Mouse (Mus musculus): ENCODE measurements around the gene Srsf6.

DNA sequence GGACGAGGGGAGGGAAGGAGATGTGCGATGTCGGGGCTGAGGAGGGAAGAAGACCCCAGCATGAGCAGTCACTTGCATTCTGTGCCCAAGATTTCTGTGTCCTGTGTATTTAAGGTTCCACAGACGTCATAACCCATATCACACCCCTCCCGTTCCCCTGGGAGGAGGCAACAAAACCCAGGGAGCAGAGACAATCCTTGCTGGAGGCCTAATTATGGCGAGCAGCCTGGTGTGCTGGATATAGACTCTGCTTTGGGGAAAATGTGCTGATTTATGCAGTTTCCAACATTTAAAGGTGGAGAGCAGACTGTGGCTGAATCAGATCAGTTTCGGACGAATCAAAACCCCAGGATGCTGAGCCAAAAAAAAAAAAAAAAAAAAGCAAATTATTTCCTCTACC is 42.7 kb upstream of the Srsf6 start:
- TF ChIP-seq CTCF (IDR thresholded peaks at IDR 0.05; ENCODE audit: low read depth), result no peak
- no peak for TF ChIP-seq EP300 (IDR thresholded peaks at IDR 0.05; ENCODE audit: low read depth)
